Mouse (Mus musculus) liver, embryonic 14.5 days (tissue): ENCODE data around the gene Ccdc106. TPM values are rescaled to one million over a fixed set of nuclear protein-coding genes. Genes with fewer than 3 reads are reported as not detected.
A peak's percentile ranks its signal among the peaks of the same experiment; 100 is the strongest.

Experiments used
- ATAC-seq: fragments of 200-750 bp; cut with Nextera tagmentation; 2 replicates; pipeline ENCODE4 v1.8.0; 2017; ENCODE audit warnings: moderate number of reproducible peaks, mild to moderate bottlenecking, moderate library complexity; ENCODE audit not compliant: insufficient read depth
- DNase-seq, 3 experiments: peaks; one replicate each; pipeline ENCODE4 v3.0.0-alpha.2; 2012 to 2013; ENCODE audit warnings: low read depth in 3 of 3, low spot score in 3 of 3
- H3K27ac ChIP-seq: fragments of 300-500 bp; sonication (generic); 2 replicates; pipeline ENCODE4 v1.5.1; 2014; ENCODE audit warnings: moderate library complexity, mild to moderate bottlenecking, control low read depth, inconsistent platforms
- H3K27me3 ChIP-seq: fragments of 300-500 bp; sonication (generic); 2 replicates; pipeline ENCODE4 v1.6.1; 2014; ENCODE audit warnings: mild to moderate bottlenecking, low read length, moderate library complexity; ENCODE audit not compliant: control insufficient read depth, insufficient read depth
- H3K36me3 ChIP-seq: fragments of 300-500 bp; sonication (generic); replicated peaks from 2 replicates; pipeline ENCODE4 v1.6.1; 2014; ENCODE audit warnings: low read depth; ENCODE audit not compliant: control insufficient read depth, insufficient read depth
- H3K4me1 ChIP-seq, 2 experiments: fragments of 200-500 bp in 1 of 2; fragments of 300-500 bp in 1 of 2; sonication (generic) in 1 of 2; replicated peaks; 2 replicates each; pipeline ENCODE4 v1.6.1; 2012 to 2014; ENCODE audit warnings: antibody characterized with exemption in 1 of 2, inconsistent platforms in 1 of 2, low read length in 1 of 2; ENCODE audit not compliant: control insufficient read depth in 2 of 2, insufficient read depth in 2 of 2
- H3K4me2 ChIP-seq: fragments of 300-500 bp; sonication (generic); 2 replicates; pipeline ENCODE4 v1.6.1; 2014; ENCODE audit warnings: low read depth, mild to moderate bottlenecking, control low read depth, moderate library complexity
- H3K4me3 ChIP-seq, 2 experiments: fragments of 200-500 bp in 1 of 2; fragments of 300-500 bp in 1 of 2; sonication (generic) in 1 of 2; 2 replicates each; pipeline ENCODE4 v1.5.1; 2012 to 2014; ENCODE audit warnings: low read depth in 2 of 2, low read length in 2 of 2, mild to moderate bottlenecking in 2 of 2, control low read depth in 1 of 2, inconsistent platforms in 1 of 2, moderate library complexity in 1 of 2; ENCODE audit not compliant: insufficient read depth in 1 of 2
- H3K9ac ChIP-seq: fragments of 300-500 bp; sonication (generic); replicated peaks from 2 replicates; pipeline ENCODE4 v1.6.1; 2014; ENCODE audit warnings: mild to moderate bottlenecking, control low read depth, moderate library complexity
- H3K9me3 ChIP-seq: fragments of 300-500 bp; sonication (generic); 2 replicates; pipeline ENCODE4 v1.6.1; 2016; ENCODE audit warnings: low read length, mixed read lengths; ENCODE audit not compliant: control insufficient read depth
- CTCF ChIP-seq: IDR thresholded peaks from 2 replicates; pipeline ENCODE4 v1.5.1; 2016; ENCODE audit warnings: antibody characterized with exemption, low read depth, control low read depth
- EP300 ChIP-seq: IDR thresholded peaks from 2 replicates; pipeline ENCODE4 v1.6.1; 2016; ENCODE audit warnings: antibody characterized with exemption, low read depth
- WGBS: fragments of 180-500 bp; shearing (Covaris S2); extraction: QIAGEN DNeasy Blood & Tissue Kit; methylation state at CpG from one replicate; pipeline ENCODE4 v1.1.7; 2014; ENCODE audit not compliant: insufficient replicate concordance; 5-methylcytosine and 5-hydroxymethylcytosine counted together
- polyA plus RNA-seq, 2 experiments: library from polyadenylated mRNA; depleted of rRNA in 1 of 2; stranded (reverse) in 1 of 2; unstranded in 1 of 2; fragments of >200 nt; fragmentation: Nextera tagmentation in 1 of 2; extraction: Ambion mirVana in 1 of 2; gene quantifications; 2 replicates each; pipeline versions ENCODE4 v1.2.1 to v1.2.3; 2012 to 2014

The Ccdc106 gene
- polyA plus RNA-seq, 2 experiments, result 0.24 to 0.64 TPM

DNA sequence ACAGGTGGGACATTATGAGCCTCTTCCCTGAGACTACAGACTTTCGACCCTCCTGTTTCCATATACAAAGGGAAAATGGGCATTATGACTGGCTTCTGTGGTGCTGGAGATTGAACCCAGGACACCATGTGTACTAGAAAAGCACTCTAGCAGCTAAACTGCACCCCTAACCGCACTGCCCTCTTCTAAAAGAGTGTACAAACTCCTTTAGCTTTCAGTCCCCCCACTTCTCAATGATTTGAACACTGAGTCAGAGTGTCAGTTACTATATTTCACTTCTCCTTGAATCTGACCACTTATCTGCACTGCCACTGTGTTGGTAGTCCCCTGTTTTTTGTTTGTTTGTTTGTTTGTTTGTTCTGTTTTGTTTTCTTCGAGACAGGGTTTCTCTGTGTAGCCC is 13.5 kb downstream of the Ccdc106 start, which contains the start of gene 4632433K11Rik:
4632433K11Rik (plus strand) TSS at position 301 of the 400 bp plus-strand sequence.
- no peak within 1 kb of the TSS for H3K4me2 ChIP-seq
- WGBS, result 64% methylated on average over 3 of the region's 3 CpGs
- peaks cover 20% of the 10 kb centered on the region for H3K9me3 ChIP-seq
- peaks cover 32% of the 10 kb centered on the region for H3K36me3 ChIP-seq
- no peaks in the 10 kb centered on the region for H3K27me3 ChIP-seq
- no peak within 1 kb of the TSS for H3K4me3 ChIP-seq
- H3K9ac ChIP-seq, result no peak within 1 kb of the TSS
- H3K27ac ChIP-seq, result no peak within 1 kb of the TSS
- TF ChIP-seq CTCF (no peak), EP300 (no peak)
- peaks cover 6 to 11% of the 10 kb centered on the region in 2 experiments for H3K4me1 ChIP-seq
- no peak for DNase-seq
- no peak for ATAC-seq

DNA sequence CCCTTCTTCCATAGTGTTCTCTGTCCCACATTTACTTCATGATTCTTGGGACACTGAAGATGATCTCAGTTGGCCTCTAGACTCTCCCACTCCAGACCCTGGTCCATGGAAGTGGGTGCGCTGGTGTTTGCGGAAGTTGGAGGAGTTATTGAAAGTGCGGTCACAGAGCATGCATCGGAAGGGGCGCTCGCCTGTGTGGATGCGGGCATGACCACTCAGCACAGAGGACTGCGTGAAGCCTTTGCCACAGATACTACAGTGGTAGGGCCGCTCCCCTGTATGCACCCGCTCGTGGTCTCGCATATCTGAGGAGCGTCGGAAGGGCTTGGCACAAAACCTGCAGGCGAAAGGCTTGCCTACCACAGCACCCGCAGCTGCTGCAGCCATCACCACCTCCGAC is 15.3 kb downstream of the Ccdc106 start:
- no peak for TF ChIP-seq EP300
- TF ChIP-seq CTCF, result no peak
- H3K27ac ChIP-seq, result no peak overlapping the region
- no peak overlapping the region for H3K9ac ChIP-seq
- peaks cover 10% of the 10 kb centered on the region for H3K9me3 ChIP-seq
- H3K4me1 ChIP-seq, result peaks cover 9 to 17% of the 10 kb centered on the region in 2 experiments
- H3K27me3 ChIP-seq, result no peaks in the 10 kb centered on the region
- 91% methylated on average over 17 of the region's 17 CpGs for WGBS
- no peak for DNase-seq
- H3K4me2 ChIP-seq, result no peak overlapping the region
- no peak for ATAC-seq
- no peak overlapping the region for H3K4me3 ChIP-seq
- peaks cover 17% of the 10 kb centered on the region for H3K36me3 ChIP-seq

DNA sequence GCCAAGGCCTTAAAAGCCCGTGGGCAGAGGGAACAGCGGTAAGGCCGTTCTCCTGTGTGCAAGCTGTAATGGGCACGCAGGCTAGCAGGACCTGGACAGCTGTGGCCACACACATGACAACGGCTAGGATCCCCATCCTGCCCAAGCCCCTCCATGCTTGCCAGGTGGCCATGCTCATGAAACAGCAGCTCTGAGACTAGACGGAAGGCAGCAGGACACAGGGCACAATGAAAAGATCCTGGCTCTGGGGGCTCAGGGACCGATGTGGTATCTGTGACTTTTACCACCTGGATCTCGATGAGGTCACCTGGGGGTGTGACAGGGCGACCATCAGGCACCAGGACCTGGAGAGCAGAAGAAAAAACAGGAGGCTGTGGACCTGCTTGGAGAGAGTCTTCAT is 15.8 kb downstream of the Ccdc106 start:
- no peak overlapping the region for H3K4me3 ChIP-seq
- H3K9me3 ChIP-seq, result peaks cover 5% of the 10 kb centered on the region
- H3K9ac ChIP-seq, result no peak overlapping the region
- no peak for DNase-seq
- no peak for TF ChIP-seq EP300
- no peak for TF ChIP-seq CTCF
- no peak overlapping the region for H3K27ac ChIP-seq
- no peak overlapping the region for H3K4me2 ChIP-seq
- no peak for ATAC-seq
- H3K4me1 ChIP-seq, result peaks cover 9 to 17% of the 10 kb centered on the region in 2 experiments
- H3K27me3 ChIP-seq, result no peaks in the 10 kb centered on the region
- 76% methylated on average over 9 of the region's 9 CpGs for WGBS
- peaks cover 12% of the 10 kb centered on the region for H3K36me3 ChIP-seq

DNA sequence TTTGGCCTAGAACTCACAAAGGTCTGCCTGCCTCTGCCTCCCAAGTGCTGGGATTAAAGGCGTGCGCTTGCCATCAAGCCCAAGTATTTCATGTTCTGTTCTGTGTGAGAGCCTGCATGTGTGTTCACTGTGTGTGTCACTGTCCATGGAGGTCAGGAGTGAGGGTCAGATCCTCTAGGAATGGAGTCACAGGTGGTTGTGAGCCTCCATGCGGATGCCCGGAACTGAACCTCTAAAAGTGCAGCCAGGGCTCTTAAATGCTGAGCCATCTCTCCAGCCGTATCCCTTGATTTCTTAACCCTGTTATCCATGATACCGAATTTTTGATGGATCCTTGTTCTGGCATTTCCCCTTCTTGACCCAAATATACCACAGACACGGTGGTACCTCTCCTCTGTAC is 16.7 kb downstream of the Ccdc106 start:
- Histone ChIP-seq H3K4me3 (no peak overlapping the region), H3K9ac (no peak overlapping the region), H3K27ac (no peak overlapping the region), H3K27me3 (no peaks in the 10 kb centered on the region), H3K4me2 (no peak overlapping the region), H3K36me3 (peaks cover 3% of the 10 kb centered on the region), H3K9me3 (no peaks in the 10 kb centered on the region), H3K4me1 (peaks cover 9 to 17% of the 10 kb centered on the region in 2 experiments)
- TF ChIP-seq CTCF (no peak), EP300 (no peak)
- ATAC-seq (no peak), DNase-seq (no peak)
- WGBS, result 83% methylated on average over 7 of the region's 7 CpGs

DNA sequence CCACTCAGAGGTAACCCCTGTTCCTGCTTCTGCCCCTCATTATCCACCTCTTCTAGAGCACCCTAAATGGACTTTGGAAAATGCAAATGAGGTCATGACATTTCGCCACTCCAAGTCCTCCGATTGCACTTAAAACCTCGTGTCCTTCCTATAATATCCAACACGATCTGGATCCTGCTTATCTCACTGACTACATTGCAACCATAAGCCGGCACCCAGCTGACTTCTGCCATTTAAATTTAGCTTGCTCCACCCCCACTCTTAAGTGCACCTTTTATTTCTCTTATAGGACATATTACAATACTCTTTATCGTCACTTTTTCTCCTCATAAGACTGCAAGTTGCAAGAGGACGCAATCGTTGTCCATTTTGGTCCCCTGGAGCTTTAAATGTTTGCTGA is 17.1 kb downstream of the Ccdc106 start:
- peak overlapping the region in 1 of 2 experiments; percentile 85; a peak in 1 of 4 replicates for H3K4me3 ChIP-seq
- H3K36me3 ChIP-seq, result no peaks in the 10 kb centered on the region
- DNase-seq (no peak), ATAC-seq (no peak)
- TF ChIP-seq EP300 (no peak), CTCF (no peak)
- H3K9ac ChIP-seq, result no peak overlapping the region
- 64% methylated on average over 8 of the region's 8 CpGs for WGBS
- H3K4me2 ChIP-seq, result peak overlapping the region; percentile 57
- H3K27me3 ChIP-seq, result no peaks in the 10 kb centered on the region
- peak overlapping the region; percentile 84 for H3K27ac ChIP-seq
- H3K9me3 ChIP-seq, result no peaks in the 10 kb centered on the region
- peaks cover 9 to 17% of the 10 kb centered on the region in 2 experiments for H3K4me1 ChIP-seq
